Mouse (Mus musculus): ENCODE data around the gene Epha4. TPM values are rescaled to one million over a fixed set of nuclear protein-coding genes. Genes with fewer than 3 reads are reported as not detected.
A peak's percentile ranks its signal among the peaks of the same experiment; 100 is the strongest.

The Epha4 gene
- total and polyA plus RNA-seq, 2 experiments from 2014 or later, result 26.6 to 66.6 TPM

- H3K4me1 ChIP-seq (ENCODE audit: insufficient read depth, low read length), result no peaks in the 10 kb centered on the region
- H3K36me3 ChIP-seq (ENCODE audit: insufficient read depth, low read length), result no peaks in the 10 kb centered on the region
- H3K9me3 ChIP-seq (ENCODE audit: low read length), result no peaks in the 10 kb centered on the region
- H3K9ac ChIP-seq (replicated peaks; ENCODE audit: low read length, poor library complexity, severe bottlenecking), result no peak overlapping the region
- H3K4me2 ChIP-seq (ENCODE audit: low read depth, low read length, poor library complexity, severe bottlenecking), result peak overlapping the region; percentile 29; the same call in 1 of the 2 replicates
- DNase-seq (ENCODE audit: low spot score) (peak; percentile 24), ATAC-seq (ENCODE audit: low FRiP score) (no peak)
- H3K27me3 ChIP-seq (ENCODE audit: insufficient read depth, low read length), result no peaks in the 10 kb centered on the region
- peak; percentile 22 for TF ChIP-seq CTCF (IDR thresholded peaks at IDR 0.05)
- H3K4me3 ChIP-seq (ENCODE audit: low read depth, low read length), result no peak overlapping the region
- H3K27ac ChIP-seq (ENCODE audit: low read depth, low read length), result no peak overlapping the region
- WGBS, result 63% methylated on average over 8 of the region's 8 CpGs
These were observed 11.1 kb downstream of the Epha4 start for GRCm38 (mm10) chr1:77503711-77504181.

- DNase-seq (ENCODE audit: low spot score), result peak; percentile 17
- ATAC-seq (ENCODE audit: low FRiP score), result no peak
- Histone ChIP-seq H3K4me2 (ENCODE audit: low read depth, low read length, poor library complexity, severe bottlenecking) (peak overlapping the region; percentile 24), H3K9me3 (ENCODE audit: low read length) (no peaks in the 10 kb centered on the region), H3K27ac (ENCODE audit: low read depth, low read length) (no peak overlapping the region), H3K36me3 (ENCODE audit: insufficient read depth, low read length) (no peaks in the 10 kb centered on the region), H3K4me3 (ENCODE audit: low read depth, low read length) (no peak overlapping the region), H3K9ac (replicated peaks; ENCODE audit: low read length, poor library complexity, severe bottlenecking) (no peak overlapping the region), H3K27me3 (ENCODE audit: insufficient read depth, low read length) (no peaks in the 10 kb centered on the region), H3K4me1 (ENCODE audit: insufficient read depth, low read length) (no peaks in the 10 kb centered on the region)
- 24% methylated on average over 11 of the region's 11 CpGs for WGBS
- TF ChIP-seq CTCF (IDR thresholded peaks at IDR 0.05), result no peak
These were observed 12.3 kb downstream of the Epha4 start for GRCm38 (mm10) chr1:77502554-77503119.

GRCm38 (mm10) chr1:77501363-77501933 is 13.4 kb downstream of the Epha4 start:
- Histone ChIP-seq H3K4me2 (ENCODE audit: low read depth, low read length, poor library complexity, severe bottlenecking) (peak overlapping the region; percentile 29), H3K27ac (ENCODE audit: low read depth, low read length) (no peak overlapping the region), H3K9ac (replicated peaks; ENCODE audit: low read length, poor library complexity, severe bottlenecking) (no peak overlapping the region), H3K4me1 (ENCODE audit: insufficient read depth, low read length) (no peaks in the 10 kb centered on the region), H3K9me3 (ENCODE audit: low read length) (no peaks in the 10 kb centered on the region), H3K4me3 (ENCODE audit: low read depth, low read length) (no peak overlapping the region), H3K36me3 (ENCODE audit: insufficient read depth, low read length) (no peaks in the 10 kb centered on the region), H3K27me3 (ENCODE audit: insufficient read depth, low read length) (no peaks in the 10 kb centered on the region)
- no peak for TF ChIP-seq CTCF (IDR thresholded peaks at IDR 0.05)
- DNase-seq (ENCODE audit: low spot score) (no peak), ATAC-seq (ENCODE audit: low FRiP score) (no peak)
- WGBS, result 38% methylated on average over 13 of the region's 13 CpGs

- ATAC-seq (ENCODE audit: low FRiP score), result no peak
- Histone ChIP-seq H3K4me2 (ENCODE audit: low read depth, low read length, poor library complexity, severe bottlenecking) (no peak overlapping the region), H3K9ac (replicated peaks; ENCODE audit: low read length, poor library complexity, severe bottlenecking) (no peak overlapping the region), H3K27me3 (ENCODE audit: insufficient read depth, low read length) (no peaks in the 10 kb centered on the region), H3K4me1 (ENCODE audit: insufficient read depth, low read length) (peaks cover 5% of the 10 kb centered on the region; the same call in 1 of the 2 replicates), H3K9me3 (ENCODE audit: low read length) (no peaks in the 10 kb centered on the region), H3K36me3 (ENCODE audit: insufficient read depth, low read length) (no peaks in the 10 kb centered on the region), H3K27ac (ENCODE audit: low read depth, low read length) (no peak overlapping the region), H3K4me3 (ENCODE audit: low read depth, low read length) (no peak overlapping the region)
- no peak for TF ChIP-seq CTCF (IDR thresholded peaks at IDR 0.05)
- WGBS, result 39% methylated on average over 4 of the region's 4 CpGs
- DNase-seq (ENCODE audit: low spot score), result no peak
These were observed 17.4 kb downstream of the Epha4 start for GRCm38 (mm10) chr1:77497506-77497905.

- peaks cover 5% of the 10 kb centered on the region; the same call in 1 of the 2 replicates for H3K4me1 ChIP-seq (ENCODE audit: insufficient read depth, low read length)
These were observed 18.3 kb downstream of the Epha4 start for GRCm38 (mm10) chr1:77496468-77497181.

GRCm38 (mm10) chr1:77495790-77496158 is 19.1 kb downstream of the Epha4 start:
- H3K9ac ChIP-seq (replicated peaks; ENCODE audit: low read length, poor library complexity, severe bottlenecking), result no peak overlapping the region
- H3K27ac ChIP-seq (ENCODE audit: low read depth, low read length), result no peak overlapping the region
- H3K4me3 ChIP-seq (ENCODE audit: low read depth, low read length), result no peak overlapping the region
- peaks cover 5% of the 10 kb centered on the region; the same call in 1 of the 2 replicates for H3K4me1 ChIP-seq (ENCODE audit: insufficient read depth, low read length)
- DNase-seq (ENCODE audit: low spot score) (no peak), ATAC-seq (ENCODE audit: low FRiP score) (no peak)
- no peaks in the 10 kb centered on the region for H3K27me3 ChIP-seq (ENCODE audit: insufficient read depth, low read length)
- no peaks in the 10 kb centered on the region for H3K36me3 ChIP-seq (ENCODE audit: insufficient read depth, low read length)
- no peak overlapping the region for H3K4me2 ChIP-seq (ENCODE audit: low read depth, low read length, poor library complexity, severe bottlenecking)
- no peaks in the 10 kb centered on the region for H3K9me3 ChIP-seq (ENCODE audit: low read length)
- 32% methylated on average over 7 of the region's 7 CpGs for WGBS
- TF ChIP-seq CTCF (IDR thresholded peaks at IDR 0.05), result no peak

More at GRCm38 (mm10) chr1:77496468-77497181, 18.3 kb downstream of the Epha4 start:
- Histone ChIP-seq H3K27me3 (ENCODE audit: insufficient read depth, low read length) (no peaks in the 10 kb centered on the region), H3K4me2 (ENCODE audit: low read depth, low read length, poor library complexity, severe bottlenecking) (peak overlapping the region; percentile 32), H3K36me3 (ENCODE audit: insufficient read depth, low read length) (no peaks in the 10 kb centered on the region), H3K9me3 (ENCODE audit: low read length) (no peaks in the 10 kb centered on the region), H3K4me3 (ENCODE audit: low read depth, low read length) (no peak overlapping the region), H3K9ac (replicated peaks; ENCODE audit: low read length, poor library complexity, severe bottlenecking) (0 out of 2 replicates have a peak overlapping the region, but pooled peaks have one; percentile 13), H3K27ac (ENCODE audit: low read depth, low read length) (no peak overlapping the region)
- peak; percentile 70; the same call in 1 of the 2 replicates for ATAC-seq (ENCODE audit: low FRiP score)
- TF ChIP-seq CTCF (IDR thresholded peaks at IDR 0.05), result peak; percentile 48
- DNase-seq (ENCODE audit: low spot score), result peak; percentile 83
- WGBS, result 17% methylated on average over 11 of the region's 11 CpGs

Measured in midbrain, postnatal 0 days (tissue).